ENCODE assay signal across 24 mouse cellular contexts in the genomic region with DNA sequence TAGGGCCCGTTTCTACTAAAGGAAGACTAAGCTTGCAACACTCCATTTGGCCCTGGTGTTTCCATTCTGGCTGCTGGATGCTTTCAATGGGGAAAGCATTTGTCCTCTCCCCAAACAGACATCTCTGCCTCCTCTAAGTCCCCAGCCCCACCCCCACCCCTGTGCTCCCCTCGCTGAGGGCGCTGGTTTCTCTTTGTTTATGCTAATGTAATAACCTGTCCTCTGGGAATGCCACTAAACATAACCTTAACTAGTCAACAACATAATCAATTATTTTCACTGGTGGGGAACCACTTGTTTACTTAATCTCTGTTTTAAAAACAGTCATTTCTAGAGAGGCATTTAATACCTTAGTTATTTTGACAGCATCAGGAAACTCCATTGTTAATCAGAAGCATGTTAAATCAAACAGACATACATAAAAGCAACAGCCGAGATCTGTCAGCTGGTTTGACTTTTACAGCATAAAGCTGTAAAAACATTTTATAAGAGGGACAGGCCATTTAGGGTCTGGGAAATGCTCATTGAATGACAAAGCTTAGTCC. TPM values are rescaled to one million over a fixed set of nuclear protein-coding genes. Genes with fewer than 3 reads are reported as not detected.
DNase-seq lines count a peak whose midpoint lies in the region; ATAC-seq and TF ChIP-seq lines count a peak whose summit lies in the region.
"Had no signal": no experiment of that assay in that cellular context is flagged by ENCODE, and none has a peak within 500 bp of the region (broad histone marks: within the 10 kb centered on the region; RNA-seq: fewer than 3 reads in every experiment).

No protein-coding gene starts in this region.

- H3K4me2 ChIP-seq in kidney, embryonic 14.5 days (replicated peaks; ENCODE audit: low read depth, low read length): no peak overlapping the region
- no peak overlapping the region for H3K4me2 ChIP-seq in kidney, postnatal 0 days (ENCODE audit: low read length)
- no peak overlapping the region for H3K4me2 ChIP-seq in neural tube, embryonic 14.5 days (ENCODE audit: low read depth, low read length)
- H3K4me2 ChIP-seq: embryonic facial prominence, embryonic 13.5 days; forebrain, embryonic 12.5 days; forebrain, embryonic 15.5 days; heart, embryonic 13.5 days; hindbrain, embryonic 14.5 days had no signal

- 9% methylated on average over 4 of the region's 4 CpGs for WGBS in kidney, embryonic 14.5 days
- WGBS in kidney, postnatal 0 days: 13% methylated on average over 4 of the region's 4 CpGs
- WGBS in neural tube, embryonic 14.5 days: 14% methylated on average over 4 of the region's 4 CpGs

- DNase-seq in kidney, adult 18-20 months: no peak
- DNase-seq in kidney, postnatal 0 days (ENCODE audit: low spot score): peak; percentile 77
- no peak for DNase-seq in kidney, postnatal 4 days
- no peak for DNase-seq in neural tube, embryonic 10.5 days (ENCODE audit: extremely low spot score, low spot score)
- DNase-seq: cerebellum, adult 11 months; cerebellum, adult 2 months; cerebellum, adult 9-11 months; cerebellum, postnatal 25 days; gastrocnemius, postnatal 25 days; heart, adult 2 months; heart, postnatal 14 days; heart, postnatal 4 days had no signal

- no peak overlapping the region for H3K4me3 ChIP-seq in kidney, embryonic 14.5 days (ENCODE audit: low read length)
- H3K4me3 ChIP-seq in kidney, postnatal 0 days (replicated peaks; ENCODE audit: low read depth, low read length): no peak overlapping the region
- H3K4me3 ChIP-seq in neural tube, embryonic 14.5 days (ENCODE audit: low read depth, low read length): no peak overlapping the region
- H3K4me3 ChIP-seq: embryonic facial prominence, embryonic 10.5 days; embryonic facial prominence, embryonic 13.5 days; erythroblast, embryonic 14.5 days; forebrain, embryonic 12.5 days; forebrain, embryonic 15.5 days; heart, adult 2 months; heart, embryonic 10.5 days; heart, embryonic 13.5 days had no signal

- H3K9me3 ChIP-seq in kidney, embryonic 14.5 days (ENCODE audit: control insufficient read depth, low read length): no peaks in the 10 kb centered on the region
- H3K9me3 ChIP-seq in kidney, postnatal 0 days (replicated peaks; ENCODE audit: low read length): no peaks in the 10 kb centered on the region
- H3K9me3 ChIP-seq in neural tube, embryonic 14.5 days (ENCODE audit: control insufficient read depth, low read length): no peaks in the 10 kb centered on the region
- H3K9me3 ChIP-seq: embryonic facial prominence, embryonic 10.5 days; embryonic facial prominence, embryonic 13.5 days; forebrain, embryonic 12.5 days; forebrain, embryonic 15.5 days; heart, embryonic 10.5 days; heart, embryonic 13.5 days had no signal

- no peaks in the 10 kb centered on the region for H3K27me3 ChIP-seq in kidney, embryonic 14.5 days (ENCODE audit: control insufficient read depth, insufficient read depth, low read length)
- no peaks in the 10 kb centered on the region for H3K27me3 ChIP-seq in kidney, postnatal 0 days (ENCODE audit: insufficient read depth, low read length)
- no peaks in the 10 kb centered on the region for H3K27me3 ChIP-seq in neural tube, embryonic 14.5 days (ENCODE audit: control insufficient read depth, insufficient read depth, low read length)
- H3K27me3 ChIP-seq: forebrain, embryonic 12.5 days; forebrain, embryonic 15.5 days had no signal

- ATAC-seq in kidney, embryonic 14.5 days (ENCODE audit: low FRiP score, low TSS enrichment): peak; percentile 53
- no peak for ATAC-seq in kidney, postnatal 0 days (replicated peaks; ENCODE audit: low FRiP score, low read depth)
- 0 out of 2 replicates have a peak, but pooled peaks have one; percentile 24 for ATAC-seq in neural tube, embryonic 14.5 days (ENCODE audit: low read depth)
- ATAC-seq: CD4-positive, CD25-positive, alpha-beta regulatory T cell, adult 4 months; forebrain, embryonic 15.5 days; hindbrain, postnatal 0 days had no signal

- H3K9ac ChIP-seq in kidney, embryonic 14.5 days (ENCODE audit: low read depth, low read length): no peak overlapping the region
- no peak overlapping the region for H3K9ac ChIP-seq in kidney, postnatal 0 days (ENCODE audit: low read depth, low read length)
- no peak overlapping the region for H3K9ac ChIP-seq in neural tube, embryonic 14.5 days (replicated peaks; ENCODE audit: low read depth, low read length)
- H3K9ac ChIP-seq: embryonic facial prominence, embryonic 13.5 days; forebrain, embryonic 12.5 days; forebrain, embryonic 15.5 days; heart, embryonic 13.5 days; hindbrain, embryonic 14.5 days had no signal

- no peak overlapping the region for H3K27ac ChIP-seq in kidney, embryonic 14.5 days (ENCODE audit: low read depth, low read length)
- H3K27ac ChIP-seq in kidney, postnatal 0 days: no peak overlapping the region
- no peak overlapping the region for H3K27ac ChIP-seq in neural tube, embryonic 14.5 days (ENCODE audit: low read depth, low read length)
- H3K27ac ChIP-seq: embryonic facial prominence, embryonic 10.5 days; embryonic facial prominence, embryonic 13.5 days; forebrain, embryonic 12.5 days; forebrain, embryonic 15.5 days; heart, adult 2 months; heart, embryonic 10.5 days; heart, embryonic 13.5 days; hindbrain, embryonic 14.5 days; hindbrain, postnatal 0 days had no signal

- TF ChIP-seq CTCF in kidney, postnatal 0 days (IDR thresholded peaks at IDR 0.05; ENCODE audit: low read depth): no peak

- no peaks in the 10 kb centered on the region for H3K36me3 ChIP-seq in kidney, embryonic 14.5 days (ENCODE audit: control insufficient read depth, insufficient read depth, low read length)
- no peaks in the 10 kb centered on the region for H3K36me3 ChIP-seq in kidney, postnatal 0 days (ENCODE audit: insufficient read depth, low read length)
- H3K36me3 ChIP-seq in neural tube, embryonic 14.5 days (ENCODE audit: control insufficient read depth, insufficient read depth, low read length): no peaks in the 10 kb centered on the region
- H3K36me3 ChIP-seq: embryonic facial prominence, embryonic 10.5 days; embryonic facial prominence, embryonic 13.5 days; forebrain, embryonic 12.5 days; forebrain, embryonic 15.5 days; heart, embryonic 10.5 days; heart, embryonic 13.5 days had no signal

- no peaks in the 10 kb centered on the region for H3K4me1 ChIP-seq in kidney, embryonic 14.5 days (ENCODE audit: control insufficient read depth, insufficient read depth, low read length)
- no peaks in the 10 kb centered on the region for H3K4me1 ChIP-seq in kidney, postnatal 0 days (replicated peaks; ENCODE audit: insufficient read depth, low read length)
- no peaks in the 10 kb centered on the region for H3K4me1 ChIP-seq in neural tube, embryonic 14.5 days (ENCODE audit: control insufficient read depth, insufficient read depth, low read length)
- H3K4me1 ChIP-seq: embryonic facial prominence, embryonic 13.5 days; forebrain, embryonic 15.5 days; heart, embryonic 10.5 days; heart, embryonic 13.5 days had no signal

RNA-seq across cellular contexts. Expression of gene Sfmbt2, which starts 20.0 kb away (rescaled TPM):
- polyA plus RNA-seq in kidney, embryonic 14.5 days (2014; fragmentation: Nextera tagmentation; extraction: Ambion mirVana): 1.9 and 2.3 TPM in 2 replicates
- 0.84 and 0.93 TPM in 2 replicates for polyA plus RNA-seq in kidney, postnatal 0 days (2015; fragmentation: Nextera tagmentation; extraction: Ambion mirVana)
- 5.7 and 9.1 TPM in 2 replicates for polyA plus RNA-seq in neural tube, embryonic 14.5 days (2014; fragmentation: Nextera tagmentation; extraction: Ambion mirVana)
- polyA plus RNA-seq: erythroblast, embryonic 14.5 days had no signal
